Mouse (Mus musculus): Measurements from ENCODE around the gene Ttc38. TPM values are rescaled to one million over a fixed set of nuclear protein-coding genes. Genes with fewer than 3 reads are reported as not detected.

Gene Ttc38
- polyA plus RNA-seq, 1 experiment: 12.6 TPM

DNA sequence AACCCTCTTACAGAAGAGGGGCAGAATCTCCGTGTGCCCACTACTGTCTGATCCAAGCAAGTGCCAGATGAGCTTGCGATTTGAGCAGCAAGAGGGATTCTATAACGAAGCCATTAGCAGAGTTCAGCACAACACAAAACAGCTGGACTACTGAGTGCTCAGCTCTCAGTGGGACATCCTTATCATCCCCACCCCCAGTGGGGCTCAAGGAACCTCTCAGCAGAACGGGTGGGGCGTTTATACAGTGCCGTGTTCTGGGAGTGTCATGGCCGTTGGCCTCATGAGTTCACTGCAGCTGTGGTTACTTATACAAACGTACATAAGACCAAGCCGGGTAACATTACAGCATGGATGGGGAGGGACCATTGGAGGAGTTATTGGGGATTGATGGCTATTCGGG, 18.7 kb upstream of the Ttc38 start:
- no peak overlapping the region for H3K4me3 ChIP-seq (ENCODE audit: insufficient read depth, low read length)
- H3K27ac ChIP-seq (ENCODE audit: insufficient read depth, low read depth, low read length): no peak overlapping the region
- peaks cover 5% of the 10 kb centered on the region; the same call in 1 of the 2 replicates for H3K4me1 ChIP-seq (ENCODE audit: control insufficient read depth, insufficient read depth, low read length)
- TF ChIP-seq CTCF (IDR thresholded peaks at IDR 0.05; ENCODE audit: low read depth, low read length) (no peak), POLR2A (IDR thresholded peaks at IDR 0.05; ENCODE audit: borderline replicate concordance, low read depth, low read length) (no peak)

DNA sequence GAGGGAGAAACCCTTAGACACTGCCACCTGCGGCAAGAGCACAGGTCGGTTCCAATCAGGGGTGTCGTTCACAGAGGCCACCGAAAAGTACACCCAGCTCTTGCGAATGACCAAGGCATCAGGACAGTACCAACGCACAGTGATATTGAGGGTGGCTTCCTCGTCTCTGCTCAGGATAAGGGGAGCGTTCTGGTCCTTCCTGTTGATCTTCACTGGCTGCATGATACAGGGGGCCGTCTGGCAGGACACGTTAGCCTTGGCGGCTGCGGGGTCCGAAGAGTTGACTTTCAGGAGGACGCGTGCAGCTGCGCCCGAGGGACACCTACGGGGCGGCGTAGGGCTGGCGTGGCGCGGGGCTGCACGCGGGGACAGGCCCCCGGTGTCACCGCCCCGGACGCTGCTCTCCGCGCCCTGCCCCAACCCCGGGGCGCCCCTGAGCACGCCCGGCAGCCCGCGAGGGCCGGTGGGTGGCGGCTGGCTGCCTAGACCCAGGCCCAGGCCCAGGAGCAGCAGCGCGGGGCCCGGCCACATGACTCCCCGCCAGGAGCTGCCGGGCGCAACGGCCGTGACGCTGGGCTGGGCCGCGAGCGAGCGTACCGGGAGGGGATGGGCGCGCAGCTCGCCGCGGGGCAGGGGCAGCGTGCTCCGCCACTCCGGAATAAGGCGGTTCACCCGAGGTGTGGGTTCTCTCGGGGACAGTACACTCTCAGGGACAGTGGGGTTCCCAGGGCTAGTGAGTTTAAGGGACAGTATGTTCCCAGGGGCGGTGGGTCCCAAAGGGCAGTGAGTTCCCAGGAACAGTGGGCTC, 10.7 kb upstream of the Ttc38 start, which contains the start of gene Pkdrej:
Pkdrej (minus strand) TSS at position 532 of the 808 bp plus-strand sequence.
- Histone ChIP-seq H3K27ac (ENCODE audit: insufficient read depth, low read depth, low read length) (no peak within 1 kb of the TSS), H3K4me3 (ENCODE audit: insufficient read depth, low read length) (no peak within 1 kb of the TSS), H3K4me1 (ENCODE audit: control insufficient read depth, insufficient read depth, low read length) (no peaks in the 10 kb centered on the region)
- TF ChIP-seq CTCF (IDR thresholded peaks at IDR 0.05; ENCODE audit: low read depth, low read length) (no peak), POLR2A (IDR thresholded peaks at IDR 0.05; ENCODE audit: borderline replicate concordance, low read depth, low read length) (no peak)

GRCm38 (mm10) chr15:85822011-85822359, 10.1 kb upstream of the Ttc38 start:
- Histone ChIP-seq H3K4me3 (ENCODE audit: insufficient read depth, low read length) (no peak overlapping the region), H3K27ac (ENCODE audit: insufficient read depth, low read depth, low read length) (no peak overlapping the region), H3K4me1 (ENCODE audit: control insufficient read depth, insufficient read depth, low read length) (no peaks in the 10 kb centered on the region)
- TF ChIP-seq CTCF (IDR thresholded peaks at IDR 0.05; ENCODE audit: low read depth, low read length) (no peak), POLR2A (IDR thresholded peaks at IDR 0.05; ENCODE audit: borderline replicate concordance, low read depth, low read length) (no peak)

DNA sequence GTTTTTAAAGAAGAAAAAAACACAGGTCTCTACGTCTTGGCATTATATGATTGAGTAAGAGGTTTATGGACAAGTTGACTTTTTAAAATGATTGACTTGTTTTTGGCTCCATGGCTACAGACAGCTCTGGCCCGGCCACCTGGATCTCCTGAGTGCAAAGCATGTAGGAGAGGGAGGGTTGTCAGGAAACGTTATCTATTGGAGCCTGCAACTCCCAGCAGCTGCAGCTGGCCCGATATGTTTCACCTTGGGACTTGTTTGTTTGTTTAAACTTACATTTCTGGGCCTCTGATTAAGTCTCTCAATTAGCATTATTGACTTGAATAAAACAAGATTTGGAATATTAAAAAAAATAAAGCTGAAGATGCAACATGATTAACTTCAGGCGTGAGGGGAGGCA, 5.4 kb upstream of the Ttc38 start:
- H3K4me3 ChIP-seq (ENCODE audit: insufficient read depth, low read length): no peak overlapping the region
- H3K4me1 ChIP-seq (ENCODE audit: control insufficient read depth, insufficient read depth, low read length): peaks cover 3% of the 10 kb centered on the region; the same call in 1 of the 2 replicates
- no peak overlapping the region for H3K27ac ChIP-seq (ENCODE audit: insufficient read depth, low read depth, low read length)
- TF ChIP-seq POLR2A (IDR thresholded peaks at IDR 0.05; ENCODE audit: borderline replicate concordance, low read depth, low read length) (no peak), CTCF (IDR thresholded peaks at IDR 0.05; ENCODE audit: low read depth, low read length) (no peak)

- Histone ChIP-seq H3K4me3 (ENCODE audit: insufficient read depth, low read length) (no peak overlapping the region), H3K4me1 (ENCODE audit: control insufficient read depth, insufficient read depth, low read length) (peaks cover 8% of the 10 kb centered on the region; the same call in 1 of the 2 replicates), H3K27ac (ENCODE audit: insufficient read depth, low read depth, low read length) (no peak overlapping the region)
- no peak for TF ChIP-seq CTCF (IDR thresholded peaks at IDR 0.05; ENCODE audit: low read depth, low read length)
- TF ChIP-seq POLR2A (IDR thresholded peaks at IDR 0.05; ENCODE audit: borderline replicate concordance, low read depth, low read length): no peak
These were observed 4.0 kb upstream of the Ttc38 start for GRCm38 (mm10) chr15:85828071-85828470.

DNA sequence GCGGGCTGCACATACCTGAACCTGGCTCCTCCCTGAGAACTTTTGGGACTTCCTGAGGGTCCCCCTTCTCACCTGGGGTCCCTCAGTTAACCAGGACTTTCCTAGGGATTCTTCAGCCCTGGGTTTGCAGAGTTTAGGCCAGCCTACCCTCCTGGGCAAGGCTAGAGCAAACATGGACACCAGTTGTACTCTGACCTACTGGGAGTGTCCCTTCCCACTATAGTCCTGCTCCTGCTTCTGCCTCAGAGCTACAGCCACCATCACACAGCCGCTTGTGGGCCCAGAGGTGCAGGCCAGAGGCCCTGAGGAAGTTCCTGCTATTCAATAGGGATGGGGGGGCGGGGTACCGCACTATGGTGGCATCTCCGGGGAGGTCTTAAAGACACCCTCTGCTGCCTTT, 2.6 kb upstream of the Ttc38 start:
- no peak overlapping the region for H3K27ac ChIP-seq (ENCODE audit: insufficient read depth, low read depth, low read length)
- peaks cover 8% of the 10 kb centered on the region; the same call in 1 of the 2 replicates for H3K4me1 ChIP-seq (ENCODE audit: control insufficient read depth, insufficient read depth, low read length)
- TF ChIP-seq CTCF (IDR thresholded peaks at IDR 0.05; ENCODE audit: low read depth, low read length) (no peak), POLR2A (IDR thresholded peaks at IDR 0.05; ENCODE audit: borderline replicate concordance, low read depth, low read length) (no peak)
- no peak overlapping the region for H3K4me3 ChIP-seq (ENCODE audit: insufficient read depth, low read length)

DNA sequence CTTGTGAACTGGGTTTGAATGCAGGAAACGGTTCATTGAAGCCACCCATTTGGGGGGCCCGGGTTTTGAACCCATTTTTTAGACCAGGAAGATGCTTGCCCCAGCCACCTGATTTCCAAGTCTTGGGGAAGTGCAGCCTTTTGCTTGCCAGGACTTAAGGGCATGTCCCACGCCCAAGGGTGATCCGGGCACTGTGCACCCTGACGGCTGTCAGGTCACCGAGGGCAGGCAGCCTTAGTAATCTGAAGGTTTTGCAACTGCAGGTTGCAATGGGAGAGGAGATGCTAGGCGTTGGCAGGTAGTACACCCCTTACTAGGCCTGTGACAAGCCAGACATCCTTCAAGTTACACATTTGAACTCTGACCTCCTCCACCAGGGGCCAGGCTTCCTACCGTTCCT, 493 bp downstream of the Ttc38 start:
- TF ChIP-seq POLR2A (IDR thresholded peaks at IDR 0.05; ENCODE audit: borderline replicate concordance, low read depth, low read length) (no peak), CTCF (IDR thresholded peaks at IDR 0.05; ENCODE audit: low read depth, low read length) (no peak)
- Histone ChIP-seq H3K27ac (ENCODE audit: insufficient read depth, low read depth, low read length) (no peak overlapping the region), H3K4me3 (ENCODE audit: insufficient read depth, low read length) (peak overlapping the region; percentile 90), H3K4me1 (ENCODE audit: control insufficient read depth, insufficient read depth, low read length) (peaks cover 8% of the 10 kb centered on the region; the same call in 1 of the 2 replicates)

- H3K27ac ChIP-seq (ENCODE audit: insufficient read depth, low read depth, low read length): no peak overlapping the region
- TF ChIP-seq CTCF (IDR thresholded peaks at IDR 0.05; ENCODE audit: low read depth, low read length) (peak; percentile 28), POLR2A (IDR thresholded peaks at IDR 0.05; ENCODE audit: borderline replicate concordance, low read depth, low read length) (no peak)
- no peak overlapping the region for H3K4me3 ChIP-seq (ENCODE audit: insufficient read depth, low read length)
- peaks cover 8% of the 10 kb centered on the region; the same call in 1 of the 2 replicates for H3K4me1 ChIP-seq (ENCODE audit: control insufficient read depth, insufficient read depth, low read length)
These were observed 3.2 kb downstream of the Ttc38 start for GRCm38 (mm10) chr15:85835335-85835734.

DNA sequence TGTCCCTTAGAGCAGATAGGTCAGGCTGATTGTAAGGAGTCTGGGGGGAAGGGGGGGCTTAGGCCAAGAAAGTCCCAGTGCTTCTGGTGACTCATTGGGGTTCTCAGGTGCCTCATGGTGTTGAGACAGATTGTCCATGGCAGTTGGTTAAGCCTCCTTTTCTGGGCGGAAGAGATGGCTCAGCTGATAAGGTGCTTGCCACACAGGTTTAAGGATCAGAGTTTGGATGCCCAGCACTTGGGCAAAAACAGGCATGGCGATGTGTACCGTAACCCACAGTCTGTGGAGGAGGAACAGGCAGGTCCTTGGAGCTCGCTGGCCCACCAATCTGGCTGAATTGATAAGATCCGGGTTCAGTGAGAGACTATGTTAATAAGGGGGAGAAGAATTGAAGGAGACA, 4.8 kb downstream of the Ttc38 start:
- Histone ChIP-seq H3K4me1 (ENCODE audit: control insufficient read depth, insufficient read depth, low read length) (peaks cover 5% of the 10 kb centered on the region; the same call in 1 of the 2 replicates), H3K4me3 (ENCODE audit: insufficient read depth, low read length) (no peak overlapping the region), H3K27ac (ENCODE audit: insufficient read depth, low read depth, low read length) (no peak overlapping the region)
- TF ChIP-seq CTCF (IDR thresholded peaks at IDR 0.05; ENCODE audit: low read depth, low read length): no peak
- TF ChIP-seq POLR2A (IDR thresholded peaks at IDR 0.05; ENCODE audit: borderline replicate concordance, low read depth, low read length): no peak

DNA sequence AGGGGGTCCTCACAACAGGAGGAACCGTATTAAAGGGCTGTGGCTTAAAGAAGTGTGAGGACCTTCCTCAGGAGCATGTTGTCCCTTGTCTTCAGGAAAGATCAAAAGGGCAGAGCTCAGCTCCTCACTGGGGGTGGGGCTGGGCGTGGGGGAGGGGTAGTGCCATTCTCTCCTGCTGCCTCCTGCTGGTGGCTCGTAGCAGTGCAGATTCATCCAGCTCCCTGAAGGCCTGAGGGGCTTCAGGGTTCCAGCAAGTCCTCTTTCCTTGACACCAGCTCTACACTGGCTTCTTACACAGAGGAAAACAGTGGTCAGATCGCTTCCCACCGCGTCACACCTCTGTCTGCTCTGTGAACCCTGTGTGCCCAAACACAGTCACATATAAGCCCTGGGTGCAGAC, 8.9 kb downstream of the Ttc38 start:
- TF ChIP-seq POLR2A (IDR thresholded peaks at IDR 0.05; ENCODE audit: borderline replicate concordance, low read depth, low read length) (no peak), CTCF (IDR thresholded peaks at IDR 0.05; ENCODE audit: low read depth, low read length) (peak; percentile 6)
- Histone ChIP-seq H3K4me1 (ENCODE audit: control insufficient read depth, insufficient read depth, low read length) (no peaks in the 10 kb centered on the region), H3K27ac (ENCODE audit: insufficient read depth, low read depth, low read length) (no peak overlapping the region), H3K4me3 (ENCODE audit: insufficient read depth, low read length) (no peak overlapping the region)
